Mouse (Mus musculus) ES-E14 (cell line): ENCODE measurements around the gene Mical2.

ENCODE experiments used
- CHD2 ChIP-seq: IDR thresholded peaks from 2 replicates; pipeline ENCODE4 v1.6.1; 2014; ENCODE audit warnings: mild to moderate bottlenecking, low read depth, low read length, inconsistent platforms
- MAFK ChIP-seq: IDR thresholded peaks from 2 replicates; pipeline ENCODE4 v1.6.1; 2014; ENCODE audit warnings: mild to moderate bottlenecking, low read depth, low read length, inconsistent platforms; ENCODE audit not compliant: insufficient read depth
- ZC3H11A ChIP-seq: IDR thresholded peaks from 2 replicates; pipeline ENCODE4 v1.6.1; 2012; ENCODE audit warnings: low read depth, mild to moderate bottlenecking, inconsistent platforms, low read length, borderline replicate concordance
- ZNF384 ChIP-seq: IDR thresholded peaks from 2 replicates; pipeline ENCODE4 v1.6.1; 2012; ENCODE audit warnings: low read depth, low read length, inconsistent platforms

GRCm38 (mm10) chr7:112457373-112457772, 231.7 kb downstream of the Mical2 start:
- TF ChIP-seq ZC3H11A: no peak
- no peak for TF ChIP-seq CHD2
- TF ChIP-seq MAFK: no peak
- no peak for TF ChIP-seq ZNF384
